Mouse (Mus musculus): ENCODE results near the gene Gpr137. TPM values are rescaled to one million over a fixed set of nuclear protein-coding genes. Genes with fewer than 3 reads are reported as not detected.

Gpr137 gene
- polyA plus RNA-seq, 2 experiments: 4.4 to 5.5 TPM

DNA sequence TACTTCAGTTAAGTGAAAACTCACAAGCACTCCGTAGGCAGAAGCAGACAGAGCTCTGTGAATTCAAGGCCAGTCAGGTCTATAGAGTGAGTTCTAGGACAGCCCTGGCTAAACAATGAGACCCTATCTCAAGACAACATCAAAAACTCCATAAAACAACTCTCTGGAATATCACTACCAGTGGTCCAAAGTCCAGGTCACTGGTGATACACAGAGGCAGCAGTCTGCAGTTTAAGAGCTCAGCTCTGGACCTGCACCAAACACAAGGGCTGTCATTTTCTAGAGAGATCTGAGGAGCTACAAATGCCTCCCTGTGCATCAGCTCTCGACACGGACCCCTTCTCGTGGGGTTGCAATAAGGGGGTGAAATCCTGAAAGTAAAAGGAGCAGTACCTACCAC lies 24.0 kb downstream of the Gpr137 start:
- Histone ChIP-seq H3K4me1 (replicated peaks; ENCODE audit: control insufficient read depth in 2 of 2, insufficient read depth in 2 of 2, low read length in 1 of 2) (peaks cover 7 to 21% of the 10 kb centered on the region in 2 experiments), H3K4me3 (ENCODE audit: insufficient read depth in 1 of 2, low read depth in 2 of 2, low read length in 2 of 2) (no peak overlapping the region), H3K4me2 (ENCODE audit: low read depth) (no peak overlapping the region), H3K36me3 (replicated peaks; ENCODE audit: control insufficient read depth, insufficient read depth, low read depth) (no peaks in the 10 kb centered on the region; the same call in 1 of the 2 replicates), H3K9me3 (ENCODE audit: control insufficient read depth, low read length) (no peaks in the 10 kb centered on the region), H3K9ac (replicated peaks) (no peak overlapping the region), H3K27ac (no peak overlapping the region), H3K27me3 (ENCODE audit: control insufficient read depth, insufficient read depth, low read length) (peaks cover under 1% of the 10 kb centered on the region; the same call in 1 of the 2 replicates)
- 66% methylated on average over 4 of the region's 4 CpGs for WGBS (ENCODE audit: insufficient replicate concordance)
- TF ChIP-seq EP300 (IDR thresholded peaks at IDR 0.05; ENCODE audit: low read depth) (no peak), CTCF (IDR thresholded peaks at IDR 0.05; ENCODE audit: low read depth) (no peak)
- DNase-seq (ENCODE audit: low read depth in 3 of 3, low spot score in 3 of 3): no peak
- ATAC-seq (ENCODE audit: insufficient read depth): no peak

DNA sequence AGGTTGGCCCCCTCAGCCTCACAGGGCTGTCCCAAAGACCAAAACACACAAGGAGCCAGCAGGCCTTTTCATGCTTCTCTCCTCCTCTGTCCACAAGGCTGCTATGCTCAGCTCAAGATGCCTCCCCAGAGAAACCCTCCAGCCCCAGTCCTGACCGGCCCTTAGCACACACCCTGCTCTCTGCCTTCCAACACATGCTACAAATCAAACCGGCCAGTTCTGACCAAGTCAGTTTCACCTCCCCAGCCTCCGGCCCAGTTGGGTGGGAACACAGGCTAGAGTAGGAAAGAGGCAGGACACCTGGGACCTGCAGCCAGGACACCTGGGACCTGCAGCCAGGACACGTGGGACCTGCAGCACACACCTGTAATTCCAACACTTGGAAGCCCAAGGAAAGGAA lies 25.8 kb downstream of the Gpr137 start:
- ATAC-seq (ENCODE audit: insufficient read depth) (no peak), DNase-seq (ENCODE audit: low read depth in 3 of 3, low spot score in 3 of 3) (no peak)
- WGBS (ENCODE audit: insufficient replicate concordance): 71% methylated on average over 4 of the region's 4 CpGs
- Histone ChIP-seq H3K4me2 (ENCODE audit: low read depth) (no peak overlapping the region), H3K4me3 (ENCODE audit: insufficient read depth in 1 of 2, low read depth in 2 of 2, low read length in 2 of 2) (no peak overlapping the region), H3K36me3 (replicated peaks; ENCODE audit: control insufficient read depth, insufficient read depth, low read depth) (peaks cover 14% of the 10 kb centered on the region), H3K9me3 (ENCODE audit: control insufficient read depth, low read length) (no peaks in the 10 kb centered on the region), H3K9ac (replicated peaks) (no peak overlapping the region), H3K4me1 (replicated peaks; ENCODE audit: control insufficient read depth in 2 of 2, insufficient read depth in 2 of 2, low read length in 1 of 2) (peaks cover 0 to 11% of the 10 kb centered on the region in 2 experiments), H3K27ac (no peak overlapping the region), H3K27me3 (ENCODE audit: control insufficient read depth, insufficient read depth, low read length) (no peaks in the 10 kb centered on the region)
- TF ChIP-seq CTCF (IDR thresholded peaks at IDR 0.05; ENCODE audit: low read depth): no peak
- TF ChIP-seq EP300 (IDR thresholded peaks at IDR 0.05; ENCODE audit: low read depth): no peak

DNA sequence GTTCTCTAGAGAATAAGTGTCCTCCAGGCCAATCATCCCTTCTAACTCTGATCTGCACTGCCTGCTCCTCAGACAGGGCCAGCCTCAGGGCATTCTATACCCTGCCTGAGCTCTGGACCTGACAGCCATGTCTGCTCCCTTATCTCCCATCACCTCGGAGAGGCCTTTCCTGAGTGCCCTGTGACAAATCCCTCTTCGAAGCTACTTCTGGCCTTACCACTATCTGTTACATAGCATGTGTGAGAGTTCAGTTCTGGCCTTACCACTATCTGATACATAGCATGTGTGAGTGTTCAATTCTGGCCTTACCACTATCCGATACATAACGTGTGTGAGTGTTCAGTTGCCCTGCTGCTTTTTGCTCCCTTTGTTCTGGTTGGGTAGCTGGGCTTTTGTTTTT lies 27.0 kb downstream of the Gpr137 start:
- 0 out of 2 replicates have a peak overlapping the region, but pooled peaks have one; percentile 11 for H3K4me2 ChIP-seq (ENCODE audit: low read depth)
- H3K27ac ChIP-seq: peak overlapping the region; percentile 2
- WGBS (ENCODE audit: insufficient replicate concordance): 13% methylated on average over 4 of the region's 4 CpGs
- peak in 1 of 3 experiments; percentile 30 for DNase-seq (ENCODE audit: low read depth in 3 of 3, low spot score in 3 of 3)
- no peak overlapping the region for H3K4me3 ChIP-seq (ENCODE audit: insufficient read depth in 1 of 2, low read depth in 2 of 2, low read length in 2 of 2)
- peaks cover 2 to 11% of the 10 kb centered on the region in 2 experiments for H3K4me1 ChIP-seq (replicated peaks; ENCODE audit: control insufficient read depth in 2 of 2, insufficient read depth in 2 of 2, low read length in 1 of 2)
- H3K27me3 ChIP-seq (ENCODE audit: control insufficient read depth, insufficient read depth, low read length): no peaks in the 10 kb centered on the region
- H3K9me3 ChIP-seq (ENCODE audit: control insufficient read depth, low read length): no peaks in the 10 kb centered on the region
- H3K9ac ChIP-seq (replicated peaks): peak overlapping the region; percentile 13; the same call in 1 of the 2 replicates
- ATAC-seq (ENCODE audit: insufficient read depth): peak; percentile 71
- peak; percentile 51; the same call in 1 of the 2 replicates for TF ChIP-seq EP300 (IDR thresholded peaks at IDR 0.05; ENCODE audit: low read depth)
- TF ChIP-seq CTCF (IDR thresholded peaks at IDR 0.05; ENCODE audit: low read depth): no peak
- peaks cover 17% of the 10 kb centered on the region for H3K36me3 ChIP-seq (replicated peaks; ENCODE audit: control insufficient read depth, insufficient read depth, low read depth)

DNA sequence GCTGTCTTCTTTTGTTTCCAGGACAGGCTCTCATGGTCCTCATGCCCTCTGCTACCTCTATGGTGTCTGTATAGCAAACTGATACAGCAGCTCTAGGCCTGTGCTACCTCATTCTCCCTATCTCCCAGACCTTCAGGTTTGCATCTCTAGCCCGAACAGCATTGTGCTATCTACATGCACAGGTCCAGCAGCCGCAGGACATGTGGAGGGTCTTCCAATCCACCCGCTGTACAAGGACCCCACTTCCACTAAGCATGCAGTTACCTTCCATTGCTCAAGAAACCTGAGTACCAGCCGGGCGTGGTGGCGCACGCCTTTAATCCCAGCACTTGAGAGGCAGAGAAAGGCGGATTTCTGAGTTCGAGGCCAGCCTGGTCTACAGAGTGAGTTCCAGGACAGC lies 27.7 kb downstream of the Gpr137 start:
- DNase-seq (ENCODE audit: low read depth in 3 of 3, low spot score in 3 of 3): no peak
- H3K9me3 ChIP-seq (ENCODE audit: control insufficient read depth, low read length): no peaks in the 10 kb centered on the region

GRCm38 (mm10) chr19:6913991-6914390 lies 28.3 kb downstream of the Gpr137 start:
- DNase-seq (ENCODE audit: low read depth in 3 of 3, low spot score in 3 of 3) (no peak), ATAC-seq (ENCODE audit: insufficient read depth) (no peak)
- Histone ChIP-seq H3K36me3 (replicated peaks; ENCODE audit: control insufficient read depth, insufficient read depth, low read depth) (peaks cover 17% of the 10 kb centered on the region), H3K9me3 (ENCODE audit: control insufficient read depth, low read length) (no peaks in the 10 kb centered on the region), H3K9ac (replicated peaks) (no peak overlapping the region), H3K27ac (no peak overlapping the region), H3K4me1 (replicated peaks; ENCODE audit: control insufficient read depth in 2 of 2, insufficient read depth in 2 of 2, low read length in 1 of 2) (peaks cover 2 to 11% of the 10 kb centered on the region in 2 experiments; a peak in 3 of 4 replicates), H3K4me3 (ENCODE audit: insufficient read depth in 1 of 2, low read depth in 2 of 2, low read length in 2 of 2) (no peak overlapping the region), H3K27me3 (ENCODE audit: control insufficient read depth, insufficient read depth, low read length) (no peaks in the 10 kb centered on the region), H3K4me2 (ENCODE audit: low read depth) (no peak overlapping the region)
- TF ChIP-seq CTCF (IDR thresholded peaks at IDR 0.05; ENCODE audit: low read depth) (no peak), EP300 (IDR thresholded peaks at IDR 0.05; ENCODE audit: low read depth) (no peak)
- WGBS (ENCODE audit: insufficient replicate concordance): 76% methylated on average over 11 of the region's 11 CpGs

More for the DNA sequence above, 27.7 kb downstream of the Gpr137 start:
- TF ChIP-seq EP300 (IDR thresholded peaks at IDR 0.05; ENCODE audit: low read depth): no peak
- TF ChIP-seq CTCF (IDR thresholded peaks at IDR 0.05; ENCODE audit: low read depth): no peak
- H3K27ac ChIP-seq: no peak overlapping the region
- H3K27me3 ChIP-seq (ENCODE audit: control insufficient read depth, insufficient read depth, low read length): no peaks in the 10 kb centered on the region
- 70% methylated on average over 9 of the region's 9 CpGs for WGBS (ENCODE audit: insufficient replicate concordance)
- peaks cover 17% of the 10 kb centered on the region for H3K36me3 ChIP-seq (replicated peaks; ENCODE audit: control insufficient read depth, insufficient read depth, low read depth)
- no peak overlapping the region for H3K4me3 ChIP-seq (ENCODE audit: insufficient read depth in 1 of 2, low read depth in 2 of 2, low read length in 2 of 2)
- ATAC-seq (ENCODE audit: insufficient read depth): no peak
- no peak overlapping the region for H3K4me2 ChIP-seq (ENCODE audit: low read depth)
- H3K4me1 ChIP-seq (replicated peaks; ENCODE audit: control insufficient read depth in 2 of 2, insufficient read depth in 2 of 2, low read length in 1 of 2): peaks cover 2 to 11% of the 10 kb centered on the region in 2 experiments; a peak in 3 of 4 replicates
- no peak overlapping the region for H3K9ac ChIP-seq (replicated peaks)

Data from liver, embryonic 14.5 days (tissue).